ENCODE assay signal across 12 mouse cellular contexts in the genomic region with DNA sequence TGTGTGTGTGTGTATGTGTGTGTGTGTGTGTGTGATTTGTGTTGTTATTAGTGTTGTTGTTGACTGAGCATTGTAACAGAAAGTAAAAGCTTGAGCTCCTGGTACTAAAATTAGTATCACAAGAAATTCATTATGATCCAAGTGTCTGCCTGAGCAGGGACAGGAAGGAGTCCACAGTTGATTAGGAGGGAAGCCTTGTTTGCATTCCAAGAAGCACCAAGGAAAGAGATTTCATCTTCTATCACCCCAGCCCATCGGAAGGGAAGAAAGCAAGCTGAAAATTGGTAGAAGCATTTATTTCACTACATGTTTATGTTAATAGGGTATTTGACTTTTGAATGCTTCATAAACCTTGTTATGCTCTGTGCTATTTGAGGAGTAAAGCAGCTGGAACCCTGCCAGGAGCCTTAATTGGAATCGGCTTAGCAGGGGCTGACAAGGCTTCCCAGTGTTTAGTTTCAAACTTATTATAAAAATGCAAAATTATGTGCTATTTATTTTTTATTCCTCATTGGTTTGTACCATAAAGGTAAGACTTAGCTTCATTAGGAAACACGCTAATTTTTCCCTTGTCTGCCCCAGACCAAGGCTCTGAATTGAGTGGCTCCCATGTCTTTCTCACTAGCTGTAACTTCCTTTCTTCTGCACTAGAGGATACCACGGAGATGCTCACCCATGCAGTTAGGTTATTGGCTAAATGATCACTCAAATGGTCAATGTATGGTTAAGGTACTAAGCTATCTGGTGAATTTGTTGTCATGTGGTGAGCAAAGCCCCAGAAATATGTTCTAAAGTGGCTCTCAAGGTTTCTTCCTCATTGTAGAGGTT.
A peak's percentile ranks its signal among the peaks of the same experiment; 100 is the strongest.
DNase-seq lines count a peak whose midpoint lies in the region; ATAC-seq lines count a peak whose summit lies in the region.
"Had no signal": no experiment of that assay in that cellular context is flagged by ENCODE, and none has a peak within 500 bp of the region (broad histone marks: within the 10 kb centered on the region; RNA-seq: fewer than 3 reads in every experiment).

No protein-coding gene starts in this region.

- peak; percentile 8 for DNase-seq in layer of hippocampus, adult 11-12 months (ENCODE audit: low spot score)
- no peak for DNase-seq in layer of hippocampus, postnatal 36 days
- no peak for DNase-seq in layer of hippocampus, adult 8-10 months (ENCODE audit: low spot score in 2 of 2)
- no peak for DNase-seq in lung, postnatal 4 days
- DNase-seq in thymus, postnatal 0 days (ENCODE audit: low spot score): no peak
- DNase-seq: gastrocnemius, adult 2 months; layer of hippocampus, adult 9-11 months had no signal

- no peak overlapping the region for H3K4me2 ChIP-seq in forebrain, embryonic 12.5 days
- no peak overlapping the region for H3K4me2 ChIP-seq in hindbrain, embryonic 15.5 days
- no peak overlapping the region for H3K4me2 ChIP-seq in limb, embryonic 13.5 days (replicated peaks)
- H3K4me2 ChIP-seq: lung, embryonic 15.5 days had no signal

- H3K27me3 ChIP-seq in forebrain, embryonic 12.5 days: no peaks in the 10 kb centered on the region
- no peaks in the 10 kb centered on the region for H3K27me3 ChIP-seq in hindbrain, embryonic 15.5 days
- no peaks in the 10 kb centered on the region for H3K27me3 ChIP-seq in limb, embryonic 13.5 days
- H3K27me3 ChIP-seq: lung, embryonic 15.5 days had no signal

- no peaks in the 10 kb centered on the region for H3K36me3 ChIP-seq in forebrain, embryonic 12.5 days (replicated peaks)
- no peaks in the 10 kb centered on the region for H3K36me3 ChIP-seq in hindbrain, embryonic 15.5 days
- no peaks in the 10 kb centered on the region for H3K36me3 ChIP-seq in limb, embryonic 13.5 days
- H3K36me3 ChIP-seq: G1E; lung, embryonic 15.5 days had no signal

- H3K27ac ChIP-seq in forebrain, embryonic 12.5 days: no peak overlapping the region
- no peak overlapping the region for H3K27ac ChIP-seq in hindbrain, embryonic 15.5 days (replicated peaks)
- H3K27ac ChIP-seq in limb, embryonic 13.5 days: no peak overlapping the region
- H3K27ac ChIP-seq: gastrocnemius, adult 2 months; lung, embryonic 15.5 days had no signal

- peak; percentile 36; the same call in 1 of the 2 replicates for ATAC-seq in forebrain, embryonic 12.5 days (ENCODE audit: low FRiP score)
- peak; percentile 75 for ATAC-seq in hindbrain, embryonic 15.5 days (ENCODE audit: low FRiP score, low read depth)
- peak; percentile 71; the same call in 1 of the 2 replicates for ATAC-seq in limb, embryonic 13.5 days (ENCODE audit: low FRiP score, low read depth)

- H3K4me1 ChIP-seq in forebrain, embryonic 12.5 days: peaks cover 3% of the 10 kb centered on the region; the same call in 1 of the 2 replicates
- H3K4me1 ChIP-seq in hindbrain, embryonic 15.5 days (replicated peaks): no peaks in the 10 kb centered on the region
- peaks cover 10% of the 10 kb centered on the region; the same call in 1 of the 2 replicates for H3K4me1 ChIP-seq in limb, embryonic 13.5 days

- no peaks in the 10 kb centered on the region for H3K9me3 ChIP-seq in forebrain, embryonic 12.5 days
- no peaks in the 10 kb centered on the region for H3K9me3 ChIP-seq in hindbrain, embryonic 15.5 days
- H3K9me3 ChIP-seq in limb, embryonic 13.5 days: no peaks in the 10 kb centered on the region
- H3K9me3 ChIP-seq: G1E; lung, embryonic 15.5 days had no signal

- WGBS in forebrain, embryonic 12.5 days: 44% methylated on average over 4 of the region's 4 CpGs
- 44% methylated on average over 4 of the region's 4 CpGs for WGBS in hindbrain, embryonic 15.5 days
- 32% methylated on average over 4 of the region's 4 CpGs for WGBS in limb, embryonic 13.5 days

- H3K4me3 ChIP-seq in forebrain, embryonic 12.5 days (replicated peaks): no peak overlapping the region
- no peak overlapping the region for H3K4me3 ChIP-seq in hindbrain, embryonic 15.5 days
- no peak overlapping the region for H3K4me3 ChIP-seq in limb, embryonic 13.5 days
- H3K4me3 ChIP-seq: gastrocnemius, adult 2 months; lung, embryonic 15.5 days had no signal

- no peak overlapping the region for H3K9ac ChIP-seq in forebrain, embryonic 12.5 days
- H3K9ac ChIP-seq in hindbrain, embryonic 15.5 days: no peak overlapping the region
- H3K9ac ChIP-seq in limb, embryonic 13.5 days: no peak overlapping the region
- H3K9ac ChIP-seq: lung, embryonic 15.5 days had no signal
